Mouse (Mus musculus) liver, embryonic 14.5 days (tissue): ENCODE data around the gene Actn1. TPM values are rescaled to one million over a fixed set of nuclear protein-coding genes. Genes with fewer than 3 reads are reported as not detected.

Experiments
- ATAC-seq: fragments of 200-750 bp; cut with Nextera tagmentation; 2 replicates; pipeline ENCODE4 v1.8.0; 2017; ENCODE audit warnings: moderate number of reproducible peaks, mild to moderate bottlenecking, moderate library complexity; ENCODE audit not compliant: insufficient read depth
- DNase-seq, 3 experiments: peaks; one replicate each; pipeline ENCODE4 v3.0.0-alpha.2; 2012 to 2013; ENCODE audit warnings: low read depth in 3 of 3, low spot score in 3 of 3
- H3K27ac ChIP-seq: fragments of 300-500 bp; sonication (generic); 2 replicates; pipeline ENCODE4 v1.5.1; 2014; ENCODE audit warnings: moderate library complexity, mild to moderate bottlenecking, control low read depth, inconsistent platforms
- H3K27me3 ChIP-seq: fragments of 300-500 bp; sonication (generic); 2 replicates; pipeline ENCODE4 v1.6.1; 2014; ENCODE audit warnings: mild to moderate bottlenecking, low read length, moderate library complexity; ENCODE audit not compliant: control insufficient read depth, insufficient read depth
- H3K36me3 ChIP-seq: fragments of 300-500 bp; sonication (generic); replicated peaks from 2 replicates; pipeline ENCODE4 v1.6.1; 2014; ENCODE audit warnings: low read depth; ENCODE audit not compliant: control insufficient read depth, insufficient read depth
- H3K4me1 ChIP-seq, 2 experiments: fragments of 200-500 bp in 1 of 2; fragments of 300-500 bp in 1 of 2; sonication (generic) in 1 of 2; replicated peaks; 2 replicates each; pipeline ENCODE4 v1.6.1; 2012 to 2014; ENCODE audit warnings: antibody characterized with exemption in 1 of 2, inconsistent platforms in 1 of 2, low read length in 1 of 2; ENCODE audit not compliant: control insufficient read depth in 2 of 2, insufficient read depth in 2 of 2
- H3K4me2 ChIP-seq: fragments of 300-500 bp; sonication (generic); 2 replicates; pipeline ENCODE4 v1.6.1; 2014; ENCODE audit warnings: low read depth, mild to moderate bottlenecking, control low read depth, moderate library complexity
- H3K4me3 ChIP-seq, 2 experiments: fragments of 200-500 bp in 1 of 2; fragments of 300-500 bp in 1 of 2; sonication (generic) in 1 of 2; 2 replicates each; pipeline ENCODE4 v1.5.1; 2012 to 2014; ENCODE audit warnings: low read depth in 2 of 2, low read length in 2 of 2, mild to moderate bottlenecking in 2 of 2, control low read depth in 1 of 2, inconsistent platforms in 1 of 2, moderate library complexity in 1 of 2; ENCODE audit not compliant: insufficient read depth in 1 of 2
- H3K9ac ChIP-seq: fragments of 300-500 bp; sonication (generic); replicated peaks from 2 replicates; pipeline ENCODE4 v1.6.1; 2014; ENCODE audit warnings: mild to moderate bottlenecking, control low read depth, moderate library complexity
- H3K9me3 ChIP-seq: fragments of 300-500 bp; sonication (generic); 2 replicates; pipeline ENCODE4 v1.6.1; 2016; ENCODE audit warnings: low read length, mixed read lengths; ENCODE audit not compliant: control insufficient read depth
- CTCF ChIP-seq: IDR thresholded peaks from 2 replicates; pipeline ENCODE4 v1.5.1; 2016; ENCODE audit warnings: antibody characterized with exemption, low read depth, control low read depth
- EP300 ChIP-seq: IDR thresholded peaks from 2 replicates; pipeline ENCODE4 v1.6.1; 2016; ENCODE audit warnings: antibody characterized with exemption, low read depth
- WGBS: fragments of 180-500 bp; shearing (Covaris S2); extraction: QIAGEN DNeasy Blood & Tissue Kit; methylation state at CpG from one replicate; pipeline ENCODE4 v1.1.7; 2014; ENCODE audit not compliant: insufficient replicate concordance; 5-methylcytosine and 5-hydroxymethylcytosine counted together
- polyA plus RNA-seq, 2 experiments: library from polyadenylated mRNA; depleted of rRNA in 1 of 2; stranded (reverse) in 1 of 2; unstranded in 1 of 2; fragments of >200 nt; fragmentation: Nextera tagmentation in 1 of 2; extraction: Ambion mirVana in 1 of 2; gene quantifications; 2 replicates each; pipeline versions ENCODE4 v1.2.1 to v1.2.3; 2012 to 2014

Actn1 gene
- polyA plus RNA-seq, 2 experiments: 5.6 to 14.0 TPM

DNA sequence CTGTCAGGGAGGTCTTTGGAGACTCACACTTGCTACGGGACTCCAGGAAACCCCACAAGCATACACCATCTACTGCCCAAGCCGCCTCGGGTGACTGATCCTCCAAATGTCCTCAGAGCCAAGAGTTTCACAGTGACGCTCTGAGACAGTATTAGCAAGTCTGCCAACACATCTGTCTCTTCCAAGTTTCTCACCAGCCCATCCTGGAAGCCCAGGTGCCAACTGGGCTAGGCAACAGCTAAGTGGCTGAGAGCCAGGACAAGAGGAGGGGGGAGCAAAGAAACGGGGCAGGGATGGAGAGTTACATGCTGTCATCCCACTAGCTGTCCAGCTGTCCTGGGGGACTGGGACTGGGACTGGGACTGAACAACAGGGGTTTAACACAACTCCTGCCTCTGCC is 13.1 kb downstream of the Actn1 start:
- H3K9ac ChIP-seq: no peak overlapping the region
- TF ChIP-seq CTCF (no peak), EP300 (no peak)
- H3K36me3 ChIP-seq: no peaks in the 10 kb centered on the region
- H3K9me3 ChIP-seq: no peaks in the 10 kb centered on the region
- no peak overlapping the region for H3K4me3 ChIP-seq
- 65% methylated on average over 5 of the region's 5 CpGs for WGBS
- H3K27ac ChIP-seq: no peak overlapping the region
- H3K27me3 ChIP-seq: no peaks in the 10 kb centered on the region
- no peak overlapping the region for H3K4me2 ChIP-seq
- ATAC-seq (no peak), DNase-seq (no peak)
- H3K4me1 ChIP-seq: peaks cover 0 to 3% of the 10 kb centered on the region in 2 experiments; a peak in 1 of 4 replicates

DNA sequence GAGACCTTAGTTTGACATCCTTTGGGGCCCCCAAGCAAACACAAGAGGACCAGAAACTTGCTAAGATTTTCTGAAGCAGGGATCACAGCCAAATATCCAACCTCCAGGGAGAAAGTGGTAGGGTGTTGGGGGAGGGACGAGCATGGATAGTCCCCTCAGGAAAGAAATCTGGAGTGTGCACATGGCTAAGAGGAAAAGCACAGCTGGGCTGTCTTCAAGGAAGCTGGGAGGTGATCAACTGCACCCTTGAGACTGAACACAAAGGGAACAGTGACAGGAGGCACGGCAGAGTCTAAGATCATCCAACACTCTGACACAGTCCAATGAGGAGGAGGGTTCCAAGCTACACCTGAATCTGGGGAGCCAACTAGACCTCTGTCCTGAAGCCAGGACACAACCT is 13.7 kb downstream of the Actn1 start:
- H3K27ac ChIP-seq: no peak overlapping the region
- no peak for ATAC-seq
- no peak for TF ChIP-seq CTCF
- no peak for TF ChIP-seq EP300
- peaks cover 0 to 3% of the 10 kb centered on the region in 2 experiments; a peak in 1 of 4 replicates for H3K4me1 ChIP-seq
- no peaks in the 10 kb centered on the region for H3K27me3 ChIP-seq
- no peak overlapping the region for H3K9ac ChIP-seq
- H3K4me2 ChIP-seq: no peak overlapping the region
- no peak overlapping the region for H3K4me3 ChIP-seq
- 50% methylated on average over 2 of the region's 2 CpGs for WGBS
- H3K36me3 ChIP-seq: no peaks in the 10 kb centered on the region
- DNase-seq: no peak
- H3K9me3 ChIP-seq: no peaks in the 10 kb centered on the region

DNA sequence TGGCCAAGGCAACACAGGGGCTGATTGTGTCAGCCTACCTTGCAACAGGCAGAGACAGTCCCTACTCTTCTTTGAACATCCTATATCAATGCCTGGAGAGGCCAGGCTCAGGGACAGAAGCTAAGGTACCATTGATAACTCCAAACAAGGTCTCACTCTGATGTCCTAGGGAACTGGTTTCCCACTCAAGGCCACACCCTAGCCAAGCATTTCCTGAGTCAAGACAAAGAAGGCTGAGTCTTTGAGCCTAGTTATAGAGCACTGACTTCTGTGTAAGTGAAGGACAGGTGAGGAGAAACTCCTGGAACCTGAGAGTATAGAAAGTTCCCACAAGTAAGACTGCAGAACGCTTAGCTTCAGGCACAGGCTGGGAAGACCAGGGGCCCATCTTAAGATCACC is 15.4 kb downstream of the Actn1 start:
- Histone ChIP-seq H3K4me3 (no peak overlapping the region), H3K9me3 (no peaks in the 10 kb centered on the region), H3K4me2 (no peak overlapping the region), H3K9ac (no peak overlapping the region), H3K36me3 (no peaks in the 10 kb centered on the region), H3K27me3 (no peaks in the 10 kb centered on the region), H3K4me1 (peaks cover 0 to under 1% of the 10 kb centered on the region in 2 experiments; a peak in 1 of 4 replicates), H3K27ac (no peak overlapping the region)
- DNase-seq (no peak), ATAC-seq (no peak)
- 64% methylated on average over 1 of the region's 1 CpGs for WGBS
- TF ChIP-seq EP300 (no peak), CTCF (no peak)

DNA sequence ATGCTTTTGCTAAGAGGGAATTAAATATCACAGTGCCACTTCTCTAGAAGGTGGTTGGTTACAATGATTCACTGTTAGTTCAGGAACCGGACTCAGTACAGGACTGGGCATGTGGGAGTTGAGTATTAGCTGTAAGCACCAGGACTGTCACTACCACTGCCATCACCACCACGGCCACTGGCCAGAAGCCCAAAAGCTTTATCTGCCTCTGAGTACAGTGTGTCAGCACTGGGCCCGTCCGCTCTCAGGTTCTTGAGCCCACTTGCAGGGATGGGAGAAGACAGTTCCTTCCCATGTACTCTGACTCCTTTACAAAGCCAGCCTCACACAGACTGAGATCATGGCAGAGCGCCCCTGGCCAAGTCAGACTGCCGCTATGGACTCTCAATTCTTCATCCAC is 16.0 kb downstream of the Actn1 start:
- Histone ChIP-seq H3K27ac (no peak overlapping the region), H3K36me3 (no peaks in the 10 kb centered on the region), H3K4me2 (no peak overlapping the region), H3K9me3 (no peaks in the 10 kb centered on the region), H3K27me3 (no peaks in the 10 kb centered on the region), H3K4me3 (no peak overlapping the region), H3K4me1 (no peaks in the 10 kb centered on the region; a peak in 1 of 4 replicates), H3K9ac (no peak overlapping the region)
- WGBS: 68% methylated on average over 6 of the region's 6 CpGs
- ATAC-seq (no peak), DNase-seq (no peak)
- no peak for TF ChIP-seq EP300
- TF ChIP-seq CTCF: no peak

DNA sequence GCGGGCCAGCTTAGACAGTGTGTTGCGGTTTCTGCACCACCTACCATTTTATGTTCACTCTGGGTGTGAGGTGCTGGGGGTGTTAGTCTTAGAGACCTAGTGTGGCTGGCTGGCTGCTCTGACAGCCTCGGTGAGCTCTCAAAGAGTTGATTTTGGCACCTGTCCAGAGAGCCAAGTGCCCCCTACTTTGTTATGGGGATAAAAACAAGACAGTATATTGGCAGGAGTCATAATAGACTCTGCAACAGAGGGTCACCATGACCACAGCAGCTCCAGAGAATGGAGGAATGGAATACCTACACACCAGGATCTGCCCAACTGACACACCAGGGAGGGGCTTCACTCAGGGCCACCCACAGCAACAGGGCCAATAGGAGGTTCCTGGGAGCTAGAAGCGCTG is 16.8 kb downstream of the Actn1 start:
- Histone ChIP-seq H3K36me3 (no peaks in the 10 kb centered on the region), H3K4me1 (peaks cover 0 to 3% of the 10 kb centered on the region in 2 experiments; a peak in 1 of 4 replicates), H3K4me3 (no peak overlapping the region), H3K9me3 (no peaks in the 10 kb centered on the region), H3K27me3 (no peaks in the 10 kb centered on the region), H3K4me2 (no peak overlapping the region), H3K27ac (no peak overlapping the region), H3K9ac (no peak overlapping the region)
- DNase-seq: no peak
- WGBS: 75% methylated on average over 4 of the region's 4 CpGs
- no peak for TF ChIP-seq CTCF
- no peak for TF ChIP-seq EP300
- no peak for ATAC-seq
